Mouse (Mus musculus) layer of hippocampus, adult 9-11 months (tissue): ENCODE measurements at regions not wholly inside any gene's neighbourhood (a gene's known extent, or its start where the extent isn't known, plus 50 kb on each side); places are given as distances from the start of the nearest gene placed in this dataset.
A peak's percentile ranks its signal among the peaks of the same experiment; 100 is the strongest.
"Not testable (repeated sequence)": the region's sequence is repeated elsewhere in the genome, so short reads cannot be mapped to it uniquely, and the experiment has no call there.

ENCODE experiments used
- DNase-seq: peaks from one replicate; pipeline ENCODE4 v3.0.0; 2022

DNA sequence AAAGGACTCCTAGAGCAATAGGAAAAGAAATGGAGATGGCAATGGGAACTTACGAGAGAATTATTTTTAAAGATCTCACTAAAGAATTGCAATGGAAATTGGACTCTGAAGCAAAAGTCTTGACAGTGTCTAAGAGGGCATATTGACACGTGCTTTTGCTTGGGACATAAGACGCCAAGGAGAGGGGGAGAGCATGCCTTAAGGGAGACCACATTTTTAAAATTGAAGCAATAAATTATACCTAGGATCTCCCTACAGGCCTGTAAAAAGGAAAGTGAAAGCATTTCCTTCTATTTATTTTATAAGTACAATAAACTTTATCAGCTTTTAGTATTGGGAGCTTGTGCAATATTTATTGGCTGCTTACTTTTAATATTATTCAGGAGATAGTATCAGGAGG, 175.5 kb upstream of the Gap43 start:
- no peak for DNase-seq

GRCm38 (mm10) chr16:42505107-42505506, 164.7 kb upstream of the Gap43 start:
- DNase-seq = no peak

GRCm38 (mm10) chr16:42501713-42502112, 161.3 kb upstream of the Gap43 start:
- DNase-seq = no peak

DNA sequence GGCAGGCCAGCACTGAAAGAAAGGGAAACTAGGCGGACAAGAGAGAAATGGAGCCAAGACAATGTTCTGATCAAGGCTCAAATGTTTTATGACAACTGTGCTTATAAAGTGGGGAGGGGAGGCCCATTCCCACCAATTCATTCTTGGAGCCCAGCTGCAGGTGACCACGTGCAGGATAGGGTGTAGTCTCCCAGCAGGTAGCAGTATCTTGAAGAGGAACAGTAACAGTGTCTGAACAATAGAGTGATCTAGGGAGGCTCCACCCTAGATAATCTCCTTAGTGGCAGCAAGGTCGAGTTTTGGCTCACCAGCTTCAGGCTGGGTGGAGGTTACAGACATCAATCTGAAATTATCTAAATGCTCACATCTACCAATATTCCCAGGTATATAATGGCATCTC, 160.7 kb upstream of the Gap43 start:
- not testable (repeated sequence) for DNase-seq

- no peak for DNase-seq
Measured at GRCm38 (mm10) chr16:42499514-42499913, 159.1 kb upstream of the Gap43 start.

DNA sequence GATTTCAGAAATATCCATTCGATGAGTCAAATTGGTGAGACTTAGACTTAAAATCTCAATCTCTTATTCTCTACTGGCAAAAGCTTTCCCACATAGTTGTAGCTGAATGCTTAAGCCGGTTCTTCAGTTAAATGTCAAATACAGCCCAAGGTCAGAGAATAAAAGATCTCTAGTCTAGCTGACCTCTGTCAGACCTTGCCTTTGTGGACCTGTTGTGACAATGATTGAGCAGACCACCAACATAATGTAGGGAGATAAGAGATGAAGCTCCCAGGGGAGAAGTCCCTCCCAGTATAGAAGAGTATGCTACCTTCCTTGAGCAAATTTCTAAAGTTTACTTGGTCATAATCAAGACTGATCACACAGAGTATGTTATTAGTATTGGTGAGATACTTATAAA, 157.9 kb upstream of the Gap43 start:
- no peak for DNase-seq

GRCm38 (mm10) chr16:42493596-42493995, 153.1 kb upstream of the Gap43 start:
- no peak for DNase-seq

GRCm38 (mm10) chr16:42488745-42489144, 148.3 kb upstream of the Gap43 start:
- no peak for DNase-seq

DNA sequence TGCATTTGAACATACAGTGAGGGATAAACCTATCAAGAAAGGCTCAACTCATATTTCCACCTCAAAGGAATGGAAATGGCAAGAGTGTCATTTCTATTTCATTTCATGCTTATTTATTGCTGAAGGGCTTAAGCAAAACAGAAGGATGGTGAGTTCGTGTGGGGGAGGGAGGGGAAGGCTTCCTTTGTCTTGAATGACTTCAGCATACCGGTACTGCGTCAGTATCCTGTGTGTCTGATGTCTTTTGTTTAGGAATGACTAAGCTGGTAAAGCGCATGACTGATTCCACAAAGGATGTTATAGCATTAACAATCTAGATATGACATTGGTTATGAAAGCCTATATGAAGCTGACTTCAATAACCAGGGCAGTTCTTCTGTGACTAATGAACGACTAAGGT, 139.5 kb upstream of the Gap43 start:
- DNase-seq = no peak

DNA sequence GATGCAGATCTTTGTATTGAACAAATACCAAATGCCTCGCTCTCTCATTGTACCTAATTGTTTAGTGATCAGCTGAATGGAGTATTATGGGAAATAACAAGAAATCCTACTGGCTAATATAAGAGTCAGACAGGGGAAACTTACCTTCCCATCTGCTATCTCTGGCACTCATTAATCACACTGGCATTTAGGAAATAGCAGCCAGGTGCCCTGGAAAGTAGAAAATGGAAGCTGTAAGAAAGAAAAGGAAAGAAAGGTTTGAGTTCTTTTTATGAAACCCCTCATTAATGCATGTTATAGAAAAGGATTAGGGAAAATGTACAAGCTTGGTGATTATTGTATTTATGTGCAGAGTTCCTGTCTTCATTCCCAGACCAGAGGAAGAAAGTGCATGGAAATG, 126.5 kb upstream of the Gap43 start:
- DNase-seq = no peak

- no peak for DNase-seq
Measured at GRCm38 (mm10) chr16:42456335-42456984, 116.0 kb upstream of the Gap43 start.

DNA sequence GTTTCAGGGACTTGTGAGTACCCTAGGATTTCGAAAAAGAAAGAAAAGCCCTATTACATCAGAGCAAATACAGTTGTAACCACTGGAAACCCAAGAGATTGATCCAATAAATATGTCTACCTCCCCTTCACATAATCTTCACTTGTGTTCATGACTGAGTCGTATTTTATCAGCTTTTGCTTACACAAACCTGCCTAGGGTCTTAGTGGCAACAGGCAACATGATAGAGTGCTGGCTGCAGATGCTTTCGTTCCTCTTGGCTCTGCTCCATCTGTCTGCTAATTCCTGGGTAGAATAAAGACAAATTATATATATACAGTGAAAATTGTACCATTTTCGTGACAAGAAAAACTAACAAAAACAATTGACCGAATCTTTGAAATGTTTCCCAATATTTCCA, 112.9 kb upstream of the Gap43 start:
- no peak for DNase-seq

GRCm38 (mm10) chr16:42449840-42450444, 109.5 kb upstream of the Gap43 start:
- DNase-seq = no peak

DNA sequence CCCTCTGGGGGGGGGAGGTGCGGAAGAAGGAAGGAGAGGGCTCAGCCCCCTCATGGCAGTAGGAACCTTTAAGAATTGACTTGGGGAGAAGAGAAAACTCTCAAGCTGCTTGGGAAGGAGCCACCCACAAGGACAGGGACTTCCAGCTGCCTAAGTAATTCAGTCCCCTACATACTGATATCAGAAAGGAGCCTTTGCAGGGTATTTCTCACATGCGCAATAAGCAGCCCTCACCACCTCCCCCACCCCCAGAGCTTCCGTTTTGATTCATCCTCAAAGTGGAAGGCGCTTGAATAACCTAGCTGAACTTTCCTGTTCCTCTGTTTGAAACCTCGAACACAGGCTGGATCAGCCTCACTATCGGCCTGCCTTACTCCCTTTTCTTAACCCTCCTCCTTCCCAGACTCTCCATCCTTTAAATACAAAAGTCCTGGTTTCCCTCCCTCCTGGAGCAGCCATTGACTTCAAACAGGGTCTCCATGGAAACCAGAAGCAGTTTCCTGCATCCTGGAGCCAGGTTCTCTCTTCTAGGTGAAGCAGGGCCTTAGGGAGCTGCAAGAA, 104.5 kb upstream of the Gap43 start:
- peak; percentile 44 for DNase-seq

DNA sequence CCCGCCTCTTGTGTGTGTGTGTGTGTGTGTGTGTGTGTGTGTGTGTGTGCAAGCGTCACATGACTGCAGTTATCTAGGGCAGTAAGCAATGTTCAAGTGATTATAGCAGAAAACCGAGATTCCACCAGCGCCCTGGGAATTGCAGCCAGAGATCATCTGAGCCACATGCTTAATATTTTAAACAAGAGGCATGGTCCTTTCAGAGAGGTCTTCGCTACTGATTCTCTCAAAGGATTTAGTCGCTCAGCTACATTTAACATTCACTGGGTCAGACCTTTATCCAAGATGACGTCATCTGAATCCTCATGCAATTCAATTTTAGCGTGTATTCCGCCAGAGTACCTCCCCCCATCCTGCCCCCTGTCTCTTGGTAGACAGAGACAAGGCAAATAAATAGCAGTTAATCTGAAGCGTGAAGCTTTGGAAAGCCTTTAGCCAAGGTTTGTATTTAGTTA, 104.0 kb upstream of the Gap43 start:
- DNase-seq = no peak

DNA sequence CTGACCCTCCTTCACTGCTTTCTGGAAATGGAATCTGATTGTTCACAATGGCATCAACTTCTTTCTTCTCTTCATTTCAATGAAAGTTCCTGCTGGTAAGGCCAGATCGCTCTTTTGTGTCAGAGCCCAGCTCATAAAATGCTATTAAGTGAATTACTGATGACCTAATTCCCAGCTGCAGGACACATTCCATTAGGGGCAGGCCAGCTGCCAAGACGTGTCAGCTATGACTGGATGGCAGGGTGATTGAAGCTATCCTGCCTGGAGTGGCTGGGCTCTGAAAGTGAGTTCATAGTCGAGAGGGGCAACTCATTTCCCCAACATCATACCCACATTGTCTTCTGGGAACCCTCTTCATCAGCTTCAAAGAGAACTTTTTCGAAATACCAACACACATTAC, 100.4 kb upstream of the Gap43 start:
- DNase-seq = no peak

- DNase-seq = no peak
Measured at GRCm38 (mm10) chr16:42431529-42431928, 91.1 kb upstream of the Gap43 start.

- DNase-seq = no peak
Measured at GRCm38 (mm10) chr16:42416673-42417072, 76.2 kb upstream of the Gap43 start.

- not testable (repeated sequence) for DNase-seq
Measured at GRCm38 (mm10) chr16:42412031-42412430, 71.6 kb upstream of the Gap43 start.

DNA sequence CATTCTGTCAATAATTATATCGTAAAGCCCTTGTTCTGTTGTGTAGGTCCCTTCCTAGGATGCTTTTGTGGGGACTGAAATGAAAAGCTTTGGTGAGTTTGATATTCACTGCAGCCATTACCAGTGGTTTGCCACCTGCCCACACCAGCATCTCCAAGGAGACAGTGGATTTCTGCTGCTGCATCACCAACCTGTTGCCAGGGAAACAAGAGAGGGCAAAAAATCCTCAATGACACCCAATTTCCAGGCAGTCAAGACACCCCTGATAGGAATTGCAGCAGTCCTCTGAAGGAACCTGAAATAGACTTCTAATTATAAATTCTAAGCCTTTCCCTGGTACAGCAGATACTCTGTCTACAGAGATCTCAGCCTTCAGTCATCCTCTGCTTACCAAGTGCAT, 56.1 kb upstream of the Gap43 start:
- peak; percentile 2 for DNase-seq
